In the genomic region with DNA sequence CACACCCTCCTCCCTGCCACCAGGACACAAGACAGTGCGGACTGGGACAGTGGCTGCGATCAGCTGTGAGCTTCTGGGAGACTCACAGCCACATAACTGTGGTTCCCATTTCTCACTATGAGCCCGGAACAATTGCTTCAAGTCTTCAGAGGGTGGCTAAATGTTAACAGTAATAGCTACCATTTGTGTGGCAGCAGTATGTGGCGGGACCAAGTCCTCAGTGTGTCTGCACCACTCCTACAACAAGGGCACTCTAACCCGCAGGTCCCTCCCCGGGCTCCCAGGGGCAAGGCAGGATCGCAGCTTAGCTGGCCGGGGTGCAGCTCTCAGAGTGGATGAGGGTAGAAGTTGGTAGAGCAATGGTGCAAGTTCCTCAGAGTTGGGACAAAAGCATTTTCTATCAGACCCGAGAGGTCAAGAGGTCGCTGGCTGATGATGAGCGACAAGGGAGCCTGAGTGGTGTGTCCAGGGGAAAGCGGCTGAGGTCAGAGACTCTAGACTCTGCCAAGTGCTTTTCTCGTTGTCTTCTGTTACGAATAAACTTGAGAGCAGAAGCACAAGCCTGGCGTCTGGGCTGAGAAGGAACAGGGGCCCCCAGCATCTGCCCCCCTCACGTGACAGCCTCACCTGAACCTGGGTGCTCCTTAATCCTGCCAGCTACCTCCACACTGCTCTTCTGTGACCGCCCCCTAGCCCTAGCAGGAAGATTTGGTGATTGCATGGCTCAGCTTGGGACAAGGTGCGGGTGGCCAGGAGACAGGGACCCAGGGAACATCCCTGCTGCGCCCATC, we compare ENCODE assay signal across 8 mouse cellular contexts.
A peak's percentile ranks its signal among the peaks of the same experiment; 100 is the strongest.
DNase-seq lines count a peak whose midpoint lies in the region; ATAC-seq and TF ChIP-seq lines count a peak whose summit lies in the region.

No protein-coding gene starts in this region.

- TF ChIP-seq POLR2A in olfactory bulb, adult 2 months (IDR thresholded peaks at IDR 0.05; ENCODE audit: insufficient read depth, low read depth, low read length), result no peak; the same call in 1 of the 2 replicates

- no peaks in the 10 kb centered on the region for H3K9me3 ChIP-seq in G1E (replicated peaks)
- H3K9me3 ChIP-seq in erythroblast, embryonic 14.5 days (ENCODE audit: control insufficient read depth, low read length), result no peaks in the 10 kb centered on the region
- H3K9me3 ChIP-seq in liver, embryonic 14.5 days (ENCODE audit: control insufficient read depth, low read length), result no peaks in the 10 kb centered on the region

- H3K27me3 ChIP-seq in G1E (ENCODE audit: insufficient read depth, low read length), result no peaks in the 10 kb centered on the region
- H3K27me3 ChIP-seq in erythroblast, embryonic 14.5 days (ENCODE audit: control insufficient read depth), result no peaks in the 10 kb centered on the region
- no peaks in the 10 kb centered on the region for H3K27me3 ChIP-seq in liver, embryonic 14.5 days (ENCODE audit: control insufficient read depth, insufficient read depth, low read length)

- peak overlapping the region; percentile 65 for H3K9ac ChIP-seq in liver, embryonic 14.5 days (replicated peaks)

- peak overlapping the region; percentile 78 for H3K4me2 ChIP-seq in liver, embryonic 14.5 days (ENCODE audit: low read depth)

- peak overlapping the region; percentile 64 for H3K27ac ChIP-seq in liver, embryonic 14.5 days
- H3K27ac ChIP-seq in olfactory bulb, adult 2 months (ENCODE audit: insufficient read depth, low read depth, low read length), result peak overlapping the region; percentile 95

- peak; percentile 75 for DNase-seq in cerebellum, adult 9-11 months
- no peak for DNase-seq in cerebellum, postnatal 4 days (ENCODE audit: low spot score in 2 of 2)
- no peak for DNase-seq in G1E (ENCODE audit: low spot score)
- DNase-seq in liver, embryonic 14.5 days (ENCODE audit: low read depth in 3 of 3, low spot score in 3 of 3), result no peak
- no peak for DNase-seq in urinary bladder, postnatal 10 days (ENCODE audit: low spot score)

- peak overlapping the region; percentile 74 for H3K4me3 ChIP-seq in G1E (ENCODE audit: low read depth, low read length)
- H3K4me3 ChIP-seq in erythroblast, embryonic 14.5 days (replicated peaks), result peak overlapping the region; percentile 66
- peak overlapping the region; percentile 63 to 70 for H3K4me3 ChIP-seq in liver, embryonic 14.5 days (ENCODE audit: insufficient read depth in 1 of 2, low read depth in 2 of 2, low read length in 2 of 2)
- H3K4me3 ChIP-seq in olfactory bulb, adult 2 months (ENCODE audit: insufficient read depth, low read depth, low read length), result peak overlapping the region; percentile 46

- TF ChIP-seq CTCF in G1E (IDR thresholded peaks at IDR 0.05; ENCODE audit: low read depth, low read length), result no peak
- TF ChIP-seq CTCF in liver, embryonic 14.5 days (IDR thresholded peaks at IDR 0.05; ENCODE audit: low read depth), result peak; percentile 39
- no peak for TF ChIP-seq CTCF in olfactory bulb, adult 2 months (IDR thresholded peaks at IDR 0.05; ENCODE audit: insufficient read depth, low read depth, low read length)

- no peak for TF ChIP-seq EP300 in liver, embryonic 14.5 days (IDR thresholded peaks at IDR 0.05; ENCODE audit: low read depth)

- 0 out of 2 replicates have a peak, but pooled peaks have one; percentile 24 for ATAC-seq in G1E (ENCODE audit: extremely low read depth, insufficient number of reproducible peaks, low FRiP score, poor library complexity, severe bottlenecking)
- peak; percentile 6 for ATAC-seq in inflammation-experienced regulatory T-cells, adult 6 months
- peak; percentile 44 for ATAC-seq in liver, embryonic 14.5 days (ENCODE audit: insufficient read depth)

- peaks cover 76% of the 10 kb centered on the region for H3K4me1 ChIP-seq in G1E (ENCODE audit: insufficient read depth, low read depth, low read length)
- peaks cover 63% of the 10 kb centered on the region for H3K4me1 ChIP-seq in erythroblast, embryonic 14.5 days (ENCODE audit: control insufficient read depth)
- H3K4me1 ChIP-seq in liver, embryonic 14.5 days (replicated peaks; ENCODE audit: control insufficient read depth in 2 of 2, insufficient read depth in 2 of 2, low read length in 1 of 2), result peaks cover 24 to 50% of the 10 kb centered on the region in 2 experiments
- H3K4me1 ChIP-seq in olfactory bulb, adult 2 months (ENCODE audit: control insufficient read depth, insufficient read depth, low read length), result peaks cover 78% of the 10 kb centered on the region

- peaks cover 76% of the 10 kb centered on the region for H3K36me3 ChIP-seq in G1E (replicated peaks)
- H3K36me3 ChIP-seq in erythroblast, embryonic 14.5 days (ENCODE audit: control insufficient read depth), result peaks cover 3% of the 10 kb centered on the region; the same call in 1 of the 2 replicates
- no peaks in the 10 kb centered on the region for H3K36me3 ChIP-seq in liver, embryonic 14.5 days (replicated peaks; ENCODE audit: control insufficient read depth, insufficient read depth, low read depth)

- 11% methylated on average over 19 of the region's 19 CpGs for WGBS in liver, embryonic 14.5 days (ENCODE audit: insufficient replicate concordance)
- WGBS in olfactory bulb, adult 2 months, result 7% methylated on average over 19 of the region's 19 CpGs
